Mouse (Mus musculus) right cerebral cortex, postnatal 10 days (tissue): ENCODE data around the gene Traf2.

Source experiments
- DNase-seq, 2 experiments: peaks; one replicate each; pipeline ENCODE4 v3.0.0; 2021; ENCODE audit warnings: low spot score in 2 of 2

Traf2 gene

GRCm38 (mm10) chr2:25545996-25546810 is 537 bp downstream of the Traf2 start:
- DNase-seq: no peak

- no peak for DNase-seq
Measured at GRCm38 (mm10) chr2:25541644-25542367, 4.9 kb downstream of the Traf2 start.

- no peak for DNase-seq
Measured at GRCm38 (mm10) chr2:25540541-25540948, 6.2 kb downstream of the Traf2 start.

GRCm38 (mm10) chr2:25536531-25536930 is 10.2 kb downstream of the Traf2 start:
- DNase-seq: no peak

- no peak for DNase-seq
Measured at GRCm38 (mm10) chr2:25534866-25535182, 11.9 kb downstream of the Traf2 start.

GRCm38 (mm10) chr2:25534178-25534865 is 12.4 kb downstream of the Traf2 start:
- peak; percentile 53 to 55 for DNase-seq

- no peak for DNase-seq
Measured at GRCm38 (mm10) chr2:25533707-25534106, 13.0 kb downstream of the Traf2 start.

GRCm38 (mm10) chr2:25526510-25527302 is 20.0 kb downstream of the Traf2 start:
- DNase-seq: no peak

- DNase-seq: no peak
Measured at GRCm38 (mm10) chr2:25509912-25510311, 36.8 kb downstream of the Traf2 start.

- no peak for DNase-seq
Measured at GRCm38 (mm10) chr2:25506964-25507363, 39.8 kb downstream of the Traf2 start.

GRCm38 (mm10) chr2:25505860-25506259 is 40.9 kb downstream of the Traf2 start:
- no peak for DNase-seq

- DNase-seq: no peak
Measured at GRCm38 (mm10) chr2:25505000-25505399, 41.7 kb downstream of the Traf2 start.

- no peak for DNase-seq
Measured at GRCm38 (mm10) chr2:25504538-25504937, 42.2 kb downstream of the Traf2 start.

- DNase-seq: no peak
Measured at GRCm38 (mm10) chr2:25502726-25503125, 44.0 kb downstream of the Traf2 start.

GRCm38 (mm10) chr2:25501593-25502486 is 44.9 kb downstream of the Traf2 start, which contains the start of gene C8g:
Gene C8g (minus strand): TSS chr2:25501719.
- DNase-seq: peak; percentile 51 to 53

- DNase-seq: peak; percentile 92 to 93
Measured at GRCm38 (mm10) chr2:25500576-25501405, 45.9 kb downstream of the Traf2 start, which contains the start of gene Fbxw5. Gene Fbxw5 (plus strand): TSS chr2:25500750.

GRCm38 (mm10) chr2:25500071-25500575 is 46.6 kb downstream of the Traf2 start:
- peak; percentile 28 to 44 for DNase-seq

- DNase-seq: peak in 1 of 2 experiments; percentile 33
Measured at GRCm38 (mm10) chr2:25498622-25499478, 47.9 kb downstream of the Traf2 start.
